Mouse (Mus musculus): ENCODE measurements around the gene Gm20388. TPM values are rescaled to one million over a fixed set of nuclear protein-coding genes. Genes with fewer than 3 reads are reported as not detected.
A peak's percentile ranks its signal among the peaks of the same experiment; 100 is the strongest.

Gene Gm20388
- polyA plus RNA-seq, 1 experiment from 2014 or later = 1.4 TPM

- H3K9me3 ChIP-seq (replicated peaks; ENCODE audit: control insufficient read depth, low read length) = no peaks in the 10 kb centered on the region
- H3K4me1 ChIP-seq (ENCODE audit: control insufficient read depth, low read depth, low read length) = peaks cover 6% of the 10 kb centered on the region
- 44% methylated on average over 7 of the region's 7 CpGs for WGBS (ENCODE audit: insufficient replicate concordance)
- no peak overlapping the region for H3K4me2 ChIP-seq (ENCODE audit: low read depth, low read length)
- H3K36me3 ChIP-seq (ENCODE audit: control insufficient read depth, insufficient read depth) = peaks cover 8% of the 10 kb centered on the region
- no peak overlapping the region for H3K4me3 ChIP-seq (ENCODE audit: low read depth, low read length)
- no peak for ATAC-seq (ENCODE audit: low read depth)
- H3K9ac ChIP-seq (ENCODE audit: low read depth, low read length) = no peak overlapping the region
- H3K27me3 ChIP-seq (ENCODE audit: control insufficient read depth, insufficient read depth, low read depth, low read length) = no peaks in the 10 kb centered on the region
- no peak overlapping the region for H3K27ac ChIP-seq (ENCODE audit: low read length)
Observed at GRCm38 (mm10) chr8:121844765-121845164, 1934.1 kb downstream of the Gm20388 start.

- H3K4me3 ChIP-seq (ENCODE audit: low read depth, low read length) = no peak overlapping the region
Observed at GRCm38 (mm10) chr8:121846815-121847214, 1936.2 kb downstream of the Gm20388 start.

GRCm38 (mm10) chr8:121847261-121847822, 1936.7 kb downstream of the Gm20388 start:
- H3K4me2 ChIP-seq (ENCODE audit: low read depth, low read length) = no peak overlapping the region
- no peaks in the 10 kb centered on the region for H3K9me3 ChIP-seq (replicated peaks; ENCODE audit: control insufficient read depth, low read length)
- 49% methylated on average over 10 of the region's 10 CpGs for WGBS (ENCODE audit: insufficient replicate concordance)

More at GRCm38 (mm10) chr8:121846815-121847214, 1936.2 kb downstream of the Gm20388 start:
- H3K27ac ChIP-seq (ENCODE audit: low read length) = no peak overlapping the region
- peaks cover 2% of the 10 kb centered on the region; the same call in 1 of the 2 replicates for H3K36me3 ChIP-seq (ENCODE audit: control insufficient read depth, insufficient read depth)
- H3K4me1 ChIP-seq (ENCODE audit: control insufficient read depth, low read depth, low read length) = peaks cover 22% of the 10 kb centered on the region
- no peak for ATAC-seq (ENCODE audit: low read depth)
- H3K9me3 ChIP-seq (replicated peaks; ENCODE audit: control insufficient read depth, low read length) = no peaks in the 10 kb centered on the region
- no peak overlapping the region for H3K4me2 ChIP-seq (ENCODE audit: low read depth, low read length)
- H3K9ac ChIP-seq (ENCODE audit: low read depth, low read length) = no peak overlapping the region
- H3K27me3 ChIP-seq (ENCODE audit: control insufficient read depth, insufficient read depth, low read depth, low read length) = no peaks in the 10 kb centered on the region

GRCm38 (mm10) chr8:121847987-121848386, 1937.3 kb downstream of the Gm20388 start:
- H3K36me3 ChIP-seq (ENCODE audit: control insufficient read depth, insufficient read depth) = no peaks in the 10 kb centered on the region
- no peak overlapping the region for H3K9ac ChIP-seq (ENCODE audit: low read depth, low read length)
- no peak for ATAC-seq (ENCODE audit: low read depth)
- 66% methylated on average over 6 of the region's 6 CpGs for WGBS (ENCODE audit: insufficient replicate concordance)
- peaks cover 31% of the 10 kb centered on the region for H3K4me1 ChIP-seq (ENCODE audit: control insufficient read depth, low read depth, low read length)
- H3K4me2 ChIP-seq (ENCODE audit: low read depth, low read length) = no peak overlapping the region
- H3K9me3 ChIP-seq (replicated peaks; ENCODE audit: control insufficient read depth, low read length) = no peaks in the 10 kb centered on the region
- H3K27me3 ChIP-seq (ENCODE audit: control insufficient read depth, insufficient read depth, low read depth, low read length) = no peaks in the 10 kb centered on the region
- H3K27ac ChIP-seq (ENCODE audit: low read length) = no peak overlapping the region
- no peak overlapping the region for H3K4me3 ChIP-seq (ENCODE audit: low read depth, low read length)

More at GRCm38 (mm10) chr8:121847261-121847822, 1936.7 kb downstream of the Gm20388 start:
- ATAC-seq (ENCODE audit: low read depth) = no peak
- Histone ChIP-seq H3K27ac (ENCODE audit: low read length) (no peak overlapping the region), H3K4me1 (ENCODE audit: control insufficient read depth, low read depth, low read length) (peaks cover 27% of the 10 kb centered on the region), H3K36me3 (ENCODE audit: control insufficient read depth, insufficient read depth) (no peaks in the 10 kb centered on the region), H3K9ac (ENCODE audit: low read depth, low read length) (no peak overlapping the region), H3K4me3 (ENCODE audit: low read depth, low read length) (no peak overlapping the region), H3K27me3 (ENCODE audit: control insufficient read depth, insufficient read depth, low read depth, low read length) (no peaks in the 10 kb centered on the region)

- Histone ChIP-seq H3K9me3 (replicated peaks; ENCODE audit: control insufficient read depth, low read length) (no peaks in the 10 kb centered on the region), H3K4me2 (ENCODE audit: low read depth, low read length) (no peak overlapping the region), H3K4me3 (ENCODE audit: low read depth, low read length) (no peak overlapping the region), H3K9ac (ENCODE audit: low read depth, low read length) (no peak overlapping the region), H3K36me3 (ENCODE audit: control insufficient read depth, insufficient read depth) (no peaks in the 10 kb centered on the region), H3K27me3 (ENCODE audit: control insufficient read depth, insufficient read depth, low read depth, low read length) (no peaks in the 10 kb centered on the region), H3K27ac (ENCODE audit: low read length) (no peak overlapping the region), H3K4me1 (ENCODE audit: control insufficient read depth, low read depth, low read length) (peaks cover 31% of the 10 kb centered on the region)
- WGBS (ENCODE audit: insufficient replicate concordance) = 34% methylated on average over 10 of the region's 10 CpGs
- no peak for ATAC-seq (ENCODE audit: low read depth)
Observed at GRCm38 (mm10) chr8:121848495-121848894, 1937.9 kb downstream of the Gm20388 start.

GRCm38 (mm10) chr8:121849303-121849702, 1938.7 kb downstream of the Gm20388 start:
- H3K9me3 ChIP-seq (replicated peaks; ENCODE audit: control insufficient read depth, low read length) = no peaks in the 10 kb centered on the region
- no peak overlapping the region for H3K4me2 ChIP-seq (ENCODE audit: low read depth, low read length)
- H3K4me1 ChIP-seq (ENCODE audit: control insufficient read depth, low read depth, low read length) = peaks cover 31% of the 10 kb centered on the region
- no peak overlapping the region for H3K4me3 ChIP-seq (ENCODE audit: low read depth, low read length)
- 62% methylated on average over 9 of the region's 9 CpGs for WGBS (ENCODE audit: insufficient replicate concordance)
- no peak overlapping the region for H3K27ac ChIP-seq (ENCODE audit: low read length)
- H3K27me3 ChIP-seq (ENCODE audit: control insufficient read depth, insufficient read depth, low read depth, low read length) = no peaks in the 10 kb centered on the region
- no peak for ATAC-seq (ENCODE audit: low read depth)
- no peak overlapping the region for H3K9ac ChIP-seq (ENCODE audit: low read depth, low read length)
- H3K36me3 ChIP-seq (ENCODE audit: control insufficient read depth, insufficient read depth) = no peaks in the 10 kb centered on the region

- Histone ChIP-seq H3K9ac (ENCODE audit: low read depth, low read length) (peak overlapping the region; percentile 74), H3K4me2 (ENCODE audit: low read depth, low read length) (no peak overlapping the region)
Observed at GRCm38 (mm10) chr8:121850018-121850417, 1939.4 kb downstream of the Gm20388 start.

GRCm38 (mm10) chr8:121850436-121850820, 1939.8 kb downstream of the Gm20388 start:
- 42% methylated on average over 12 of the region's 12 CpGs for WGBS (ENCODE audit: insufficient replicate concordance)
- peak overlapping the region; percentile 72 for H3K4me2 ChIP-seq (ENCODE audit: low read depth, low read length)
- peak overlapping the region; percentile 40 for H3K4me3 ChIP-seq (ENCODE audit: low read depth, low read length)
- ATAC-seq (ENCODE audit: low read depth) = no peak
- peak overlapping the region; percentile 74 for H3K9ac ChIP-seq (ENCODE audit: low read depth, low read length)
- H3K36me3 ChIP-seq (ENCODE audit: control insufficient read depth, insufficient read depth) = no peaks in the 10 kb centered on the region
- peak overlapping the region; percentile 81 for H3K27ac ChIP-seq (ENCODE audit: low read length)
- H3K4me1 ChIP-seq (ENCODE audit: control insufficient read depth, low read depth, low read length) = peaks cover 31% of the 10 kb centered on the region
- no peaks in the 10 kb centered on the region for H3K27me3 ChIP-seq (ENCODE audit: control insufficient read depth, insufficient read depth, low read depth, low read length)
- H3K9me3 ChIP-seq (replicated peaks; ENCODE audit: control insufficient read depth, low read length) = no peaks in the 10 kb centered on the region

More at GRCm38 (mm10) chr8:121850018-121850417, 1939.4 kb downstream of the Gm20388 start:
- ATAC-seq (ENCODE audit: low read depth) = no peak
- Histone ChIP-seq H3K27ac (ENCODE audit: low read length) (peak overlapping the region; percentile 81), H3K9me3 (replicated peaks; ENCODE audit: control insufficient read depth, low read length) (no peaks in the 10 kb centered on the region), H3K4me1 (ENCODE audit: control insufficient read depth, low read depth, low read length) (peaks cover 31% of the 10 kb centered on the region), H3K4me3 (ENCODE audit: low read depth, low read length) (no peak overlapping the region), H3K36me3 (ENCODE audit: control insufficient read depth, insufficient read depth) (no peaks in the 10 kb centered on the region), H3K27me3 (ENCODE audit: control insufficient read depth, insufficient read depth, low read depth, low read length) (no peaks in the 10 kb centered on the region)
- 11% methylated on average over 6 of the region's 6 CpGs for WGBS (ENCODE audit: insufficient replicate concordance)

GRCm38 (mm10) chr8:121850821-121851470, 1940.3 kb downstream of the Gm20388 start:
- H3K4me3 ChIP-seq (ENCODE audit: low read depth, low read length) = peak overlapping the region; percentile 40
- H3K36me3 ChIP-seq (ENCODE audit: control insufficient read depth, insufficient read depth) = no peaks in the 10 kb centered on the region
- no peaks in the 10 kb centered on the region for H3K9me3 ChIP-seq (replicated peaks; ENCODE audit: control insufficient read depth, low read length)
- no peaks in the 10 kb centered on the region for H3K27me3 ChIP-seq (ENCODE audit: control insufficient read depth, insufficient read depth, low read depth, low read length)
- H3K4me1 ChIP-seq (ENCODE audit: control insufficient read depth, low read depth, low read length) = peaks cover 31% of the 10 kb centered on the region
- peak overlapping the region; percentile 74 for H3K9ac ChIP-seq (ENCODE audit: low read depth, low read length)
- H3K4me2 ChIP-seq (ENCODE audit: low read depth, low read length) = peak overlapping the region; percentile 72
- H3K27ac ChIP-seq (ENCODE audit: low read length) = peak overlapping the region; percentile 81
- WGBS (ENCODE audit: insufficient replicate concordance) = 3% methylated on average over 24 of the region's 24 CpGs
- peak; percentile 86 for ATAC-seq (ENCODE audit: low read depth)

Data from liver, embryonic 16.5 days (tissue).